Mouse (Mus musculus) A20 (cell line): ENCODE results near the gene Clock.

Experiments used
- DNase-seq: peaks from one replicate; pipeline ENCODE4 v3.0.0-alpha.2; 2011; ENCODE audit warnings: low read depth, low spot score

Clock gene

DNA sequence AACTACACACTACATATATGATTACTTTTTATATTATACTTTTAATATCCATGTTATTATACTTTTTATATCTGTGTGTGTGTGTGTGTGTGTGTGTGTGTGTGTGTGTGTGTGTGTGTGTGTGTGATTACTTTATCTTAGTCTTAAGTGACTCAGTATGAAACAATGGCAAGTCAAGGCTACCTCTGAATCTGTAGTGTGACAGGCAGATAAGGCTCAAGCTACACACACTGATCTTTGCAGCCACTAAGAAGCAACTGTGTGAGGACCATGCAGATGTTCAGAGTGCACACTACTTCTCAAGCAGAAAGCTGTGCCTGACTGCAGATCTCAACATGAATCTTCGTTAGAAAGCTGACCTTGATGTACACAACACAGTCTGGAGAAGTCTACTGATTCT lies 20.7 kb downstream of the Clock start:
- no peak for DNase-seq

DNA sequence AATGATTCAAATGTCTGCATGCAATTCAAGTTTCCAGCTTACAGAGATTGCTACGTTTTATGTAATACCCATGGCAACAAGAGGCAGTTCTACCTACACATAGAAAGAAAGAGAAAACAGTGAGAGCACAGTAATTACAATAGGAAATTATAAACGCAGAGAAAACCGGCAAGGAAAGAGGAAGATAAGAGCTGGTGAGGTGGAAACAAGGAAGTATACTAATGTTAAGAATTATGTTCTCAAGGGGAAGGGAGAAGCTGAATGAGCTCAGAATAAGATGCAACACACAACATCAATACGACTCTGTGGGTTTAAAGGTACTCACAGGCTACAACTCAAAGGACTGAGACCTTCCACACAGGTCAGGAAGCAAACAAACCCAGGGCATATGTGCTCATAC lies 29.6 kb downstream of the Clock start:
- DNase-seq, result peak; percentile 21

GRCm38 (mm10) chr5:76250948-76251347 lies 53.6 kb downstream of the Clock start:
- no peak for DNase-seq

GRCm38 (mm10) chr5:76246539-76246938 lies 58.1 kb downstream of the Clock start:
- DNase-seq, result no peak

DNA sequence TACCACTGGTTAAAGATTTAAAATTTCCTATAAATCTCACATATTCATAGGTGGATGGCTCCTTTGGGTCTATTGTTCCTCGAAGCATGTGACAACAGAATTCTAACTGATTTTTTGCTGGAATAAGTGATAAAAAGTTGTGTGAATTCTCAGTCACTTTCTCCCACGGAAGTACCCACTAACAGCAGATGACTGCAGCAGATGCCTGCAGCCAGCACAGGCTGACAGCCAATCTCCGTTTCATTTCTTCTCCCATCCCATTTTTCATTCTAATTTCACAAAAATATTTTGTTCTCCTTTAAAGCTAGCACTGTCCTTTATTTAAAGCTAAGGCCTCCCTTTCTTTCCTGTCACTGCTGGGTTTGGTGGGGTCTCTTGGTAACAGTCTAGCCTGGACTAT lies 59.2 kb downstream of the Clock start:
- no peak for DNase-seq

DNA sequence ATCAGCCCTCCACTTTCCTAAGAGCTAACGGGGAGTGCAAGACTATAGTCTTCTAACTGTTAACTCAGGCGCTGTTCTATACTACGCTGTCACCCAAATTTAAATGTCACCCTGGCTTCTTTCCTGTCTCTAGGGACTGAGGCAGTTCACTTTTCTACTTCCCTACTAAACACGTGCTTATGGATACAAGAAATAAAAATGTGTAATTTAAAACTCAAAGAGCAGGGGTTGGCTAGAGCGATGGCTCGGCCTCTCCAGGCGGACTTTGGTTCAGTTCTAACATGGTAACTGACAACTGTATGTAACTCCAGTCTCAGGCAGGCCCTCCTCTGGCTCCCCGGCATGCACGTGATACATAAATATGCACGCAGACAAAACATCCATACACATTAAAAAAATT lies 60.2 kb downstream of the Clock start:
- no peak for DNase-seq

- no peak for DNase-seq
Measured at GRCm38 (mm10) chr5:76243929-76244328, 60.7 kb downstream of the Clock start.

GRCm38 (mm10) chr5:76243274-76243673 lies 61.3 kb downstream of the Clock start:
- no peak for DNase-seq

DNA sequence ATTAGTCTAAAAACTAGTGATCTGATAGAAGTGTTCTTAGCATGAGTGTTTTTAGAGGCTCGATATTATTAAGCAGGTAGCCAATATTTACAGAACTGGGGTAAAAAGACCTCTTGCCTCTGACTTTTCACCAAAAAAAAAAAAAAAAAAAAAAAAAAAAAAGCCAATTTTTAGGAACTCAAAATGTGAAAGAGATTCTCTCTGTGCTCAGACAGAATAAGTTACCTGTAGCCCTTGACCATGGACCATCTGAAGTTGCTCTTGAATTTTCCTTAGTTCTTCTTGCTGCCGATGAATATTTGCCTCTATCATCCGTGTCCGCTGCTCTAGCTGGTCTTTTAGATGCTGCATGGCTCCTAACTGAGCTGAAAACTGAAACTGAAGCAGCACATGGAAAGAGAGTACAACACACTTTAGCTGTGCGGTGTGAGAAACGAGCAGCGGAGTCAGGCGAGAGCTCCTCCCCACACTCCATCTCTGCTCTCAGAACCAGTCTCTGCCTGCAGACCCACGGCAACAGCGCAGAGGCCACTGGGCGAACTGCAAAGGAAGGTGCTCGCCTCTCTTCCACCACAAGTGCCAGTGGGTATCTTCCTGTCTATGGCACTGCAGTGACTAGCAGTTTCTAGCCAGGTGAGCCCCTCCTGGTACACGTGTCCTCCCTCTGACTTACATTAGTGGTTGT lies 73.3 kb downstream of the Clock start:
- no peak for DNase-seq

- DNase-seq, result no peak
Measured at GRCm38 (mm10) chr5:76216691-76217090, 87.9 kb downstream of the Clock start.

GRCm38 (mm10) chr5:76208066-76208465 lies 96.5 kb downstream of the Clock start:
- DNase-seq, result no peak

DNA sequence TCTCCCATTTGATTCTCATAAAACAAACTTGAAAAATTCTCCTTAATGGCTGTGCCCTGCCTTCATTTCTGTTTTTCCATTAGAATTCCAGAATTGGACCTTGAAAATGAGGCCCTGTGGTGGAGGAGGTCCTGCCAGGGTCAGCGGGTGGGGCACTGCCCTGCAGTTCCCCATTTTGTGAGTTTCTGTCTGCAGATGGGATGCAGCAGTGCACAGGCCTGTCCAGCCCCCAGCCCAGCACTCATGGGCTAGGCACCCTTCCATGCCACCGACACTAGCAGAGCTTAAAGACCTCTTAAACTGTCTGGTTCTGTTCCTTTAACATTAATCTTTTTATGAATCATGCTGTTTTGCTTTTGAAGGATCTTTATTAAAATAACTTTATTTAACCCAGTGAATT lies 98.7 kb downstream of the Clock start:
- DNase-seq, result no peak

DNA sequence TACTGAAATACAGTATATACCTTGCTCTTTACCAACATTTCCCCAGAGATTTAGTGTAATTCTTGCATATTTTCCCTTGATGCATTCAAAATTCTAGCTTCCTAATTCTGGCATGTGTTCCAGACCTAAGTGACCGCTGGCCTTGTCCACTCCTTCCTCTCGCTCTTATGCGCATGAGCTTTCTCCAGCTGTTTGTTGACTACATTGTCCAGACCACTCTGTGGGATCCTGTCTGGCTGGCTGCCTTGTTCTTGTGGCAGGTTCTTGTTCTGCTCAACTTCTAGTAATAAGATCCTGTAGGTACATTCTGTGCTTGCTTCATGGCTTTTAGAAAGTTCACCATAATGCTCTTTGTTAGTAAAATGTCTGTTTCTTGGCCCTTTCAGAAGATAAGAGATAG lies 101.4 kb downstream of the Clock start:
- no peak for DNase-seq

DNA sequence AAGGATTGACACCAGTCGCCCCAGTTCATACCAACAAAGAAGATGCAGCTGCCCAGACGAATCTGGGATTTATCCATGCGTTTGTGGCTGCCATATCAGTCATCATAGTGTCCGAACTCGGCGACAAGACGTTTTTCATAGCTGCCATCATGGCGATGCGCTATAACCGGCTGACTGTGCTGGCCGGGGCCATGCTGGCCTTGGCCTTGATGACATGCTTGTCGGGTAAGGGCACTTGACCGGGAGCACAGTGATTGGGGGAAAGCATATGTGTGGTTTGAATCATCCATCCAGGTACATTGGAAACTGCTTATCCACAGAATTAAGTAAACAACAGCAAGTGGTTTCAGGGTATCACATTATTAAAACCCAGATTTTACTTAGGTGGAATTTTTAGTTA lies 105.2 kb downstream of the Clock start:
- DNase-seq, result no peak

- DNase-seq, result no peak
Measured at GRCm38 (mm10) chr5:76194377-76194945, 110.1 kb downstream of the Clock start.

- DNase-seq, result no peak
Measured at GRCm38 (mm10) chr5:76193075-76193474, 111.5 kb downstream of the Clock start.

DNA sequence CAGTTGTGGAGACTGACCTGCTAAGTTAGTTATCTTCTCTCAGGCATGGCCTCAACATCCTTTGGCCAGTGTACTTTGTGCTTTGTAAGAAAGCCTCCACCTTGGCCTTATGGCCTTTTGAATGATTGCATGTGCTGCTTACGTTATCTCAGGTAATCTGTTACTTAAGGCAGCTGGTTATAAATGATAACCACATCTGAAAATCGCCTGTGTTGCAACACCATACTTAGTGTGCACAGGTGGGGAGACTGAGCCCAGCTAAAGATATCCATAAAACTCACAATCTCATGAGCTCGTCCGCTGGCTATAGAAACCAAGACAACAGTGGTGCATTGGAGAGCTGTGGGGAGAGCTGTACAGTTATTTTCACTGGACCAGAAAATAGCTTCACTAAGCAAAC lies 114.0 kb downstream of the Clock start:
- DNase-seq, result no peak

- no peak for DNase-seq
Measured at GRCm38 (mm10) chr5:76187885-76188284, 116.7 kb downstream of the Clock start.

- peak; percentile 80 for DNase-seq
Measured at GRCm38 (mm10) chr5:76184286-76185080, 120.1 kb downstream of the Clock start.

- peak; percentile 94 for DNase-seq
Measured at GRCm38 (mm10) chr5:76183750-76184261, 120.8 kb downstream of the Clock start, which contains the start of gene Tmem165. Gene Tmem165 (plus strand): TSS chr5:76183880.

DNA sequence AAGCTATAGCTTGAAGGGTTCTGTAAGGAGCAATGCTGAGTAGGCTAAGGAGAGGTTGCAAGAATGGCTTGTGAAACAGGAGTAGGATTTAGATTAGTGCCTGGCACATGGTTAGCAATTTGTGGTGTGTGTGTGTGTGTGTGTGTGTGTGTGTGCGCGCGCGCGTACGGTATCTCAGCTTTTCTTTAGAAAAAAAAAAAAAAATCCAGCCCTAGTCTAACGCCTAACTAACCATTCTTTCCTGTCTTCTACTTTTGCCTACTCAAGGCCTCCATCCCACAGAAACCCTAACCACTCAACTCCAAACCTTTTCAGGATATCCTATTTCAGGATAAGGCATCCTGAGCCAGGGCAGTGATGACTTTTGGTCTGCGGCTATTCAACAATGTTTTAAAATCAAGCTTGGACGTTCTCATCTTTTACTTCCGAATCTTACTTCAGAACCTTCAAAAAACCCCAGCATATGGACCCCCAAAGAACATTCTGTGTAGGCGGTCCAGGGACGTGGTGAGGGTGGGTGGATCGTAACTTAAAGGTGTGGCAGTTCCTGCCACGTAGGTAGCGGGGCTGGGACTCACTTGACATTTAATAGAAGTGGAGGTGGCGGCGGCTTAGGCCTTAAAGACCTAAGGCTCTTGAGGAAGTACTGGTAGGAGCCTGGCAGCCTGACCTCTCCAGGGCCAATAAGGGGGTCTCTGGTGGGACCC lies 121.4 kb downstream of the Clock start:
- no peak for DNase-seq

DNA sequence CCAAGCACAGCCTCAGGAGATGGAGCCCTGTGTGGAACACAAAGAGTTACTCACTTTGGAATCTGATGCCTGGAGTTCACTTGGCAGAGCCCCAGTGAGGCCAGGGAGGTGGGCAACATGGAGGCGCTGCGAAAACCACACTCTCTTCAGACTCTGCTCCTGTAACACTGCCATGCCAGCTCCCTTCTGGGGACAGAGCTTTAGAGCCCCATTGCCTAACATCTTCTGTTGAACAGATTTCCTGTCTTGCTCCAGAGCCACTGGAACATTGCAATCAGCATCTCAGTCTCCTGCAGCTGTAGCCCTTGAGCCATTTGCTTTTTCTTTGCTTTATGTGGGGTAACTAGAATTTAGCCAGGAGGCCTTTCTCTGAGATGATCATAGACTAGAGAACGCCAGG lies 122.3 kb downstream of the Clock start:
- no peak for DNase-seq
